Mouse (Mus musculus) naive thymus-derived CD4-positive, alpha-beta T cell, adult 5 months (primary cell): ENCODE results near the gene Zmpste24. TPM values are rescaled to one million over a fixed set of nuclear protein-coding genes. Genes with fewer than 3 reads are reported as not detected.

Experiments used
- polyA plus RNA-seq: library from polyadenylated mRNA; unstranded; fragments of 100-300 nt; shearing (Covaris generic); gene quantifications from one replicate; pipeline ENCODE4 v1.2.1, GENCODE M21; 2017

Zmpste24 gene
- polyA plus RNA-seq = 32.3 TPM

DNA sequence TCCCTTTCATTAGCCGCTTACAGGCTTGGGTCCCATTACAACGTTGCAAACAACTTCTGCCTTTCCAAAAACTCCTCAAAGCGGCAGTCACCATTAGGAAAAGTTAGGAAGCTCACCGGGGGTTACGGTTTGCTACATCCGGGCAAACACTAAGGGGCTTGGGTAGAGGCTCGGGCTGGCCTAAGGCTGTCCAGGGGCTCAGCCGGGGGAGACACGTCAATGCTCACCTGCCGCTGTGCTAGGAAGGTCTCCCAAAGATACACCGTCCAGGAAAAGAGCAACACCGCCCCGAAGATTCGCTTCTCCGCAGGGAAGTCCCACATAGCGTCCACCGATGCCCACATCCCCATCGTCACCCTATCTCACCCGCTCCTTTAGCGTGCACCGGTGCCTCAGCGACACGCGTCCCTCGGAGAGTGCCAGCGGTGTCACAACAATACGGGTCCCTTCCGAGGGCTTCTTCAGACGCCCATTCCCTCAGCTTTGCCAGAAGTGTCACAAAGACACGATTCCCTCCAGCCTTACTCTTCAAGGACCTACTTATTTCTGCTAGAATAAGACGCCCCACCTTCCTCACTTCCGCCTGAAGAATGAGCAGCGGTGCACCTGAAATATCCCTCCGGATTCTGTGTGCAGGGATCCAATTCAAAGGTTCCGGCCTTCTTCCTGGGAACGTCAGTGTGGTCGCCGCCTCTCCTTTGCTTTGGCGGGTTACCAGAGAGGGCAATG lies at the start of gene Zmpste24:
Gene Zmpste24 (minus strand): TSS at position 592 of the 729 bp plus-strand sequence.

DNA sequence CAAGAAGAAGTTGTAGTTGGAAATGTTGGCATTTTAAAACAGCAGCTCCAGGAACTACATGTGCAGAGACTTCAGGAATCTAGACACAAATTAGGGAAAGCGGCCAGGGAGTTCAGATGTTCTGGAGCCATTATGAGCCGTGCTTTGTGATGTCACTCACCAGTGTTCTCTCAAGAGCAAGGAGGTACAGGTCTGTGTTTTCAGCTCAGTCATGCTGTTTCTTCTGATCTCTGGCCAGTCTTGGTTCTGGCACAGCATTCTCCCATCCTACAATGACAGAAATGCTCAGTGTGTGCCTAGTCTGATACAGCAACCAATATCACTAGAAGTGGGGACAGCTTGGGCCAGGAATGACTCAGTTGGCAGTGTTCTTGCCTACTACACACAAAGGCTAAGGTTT lies 11.1 kb upstream of the Zmpste24 start, which contains the start of gene Tmco2:
Gene Tmco2 (minus strand): TSS at position 101 of the 400 bp plus-strand sequence.

DNA sequence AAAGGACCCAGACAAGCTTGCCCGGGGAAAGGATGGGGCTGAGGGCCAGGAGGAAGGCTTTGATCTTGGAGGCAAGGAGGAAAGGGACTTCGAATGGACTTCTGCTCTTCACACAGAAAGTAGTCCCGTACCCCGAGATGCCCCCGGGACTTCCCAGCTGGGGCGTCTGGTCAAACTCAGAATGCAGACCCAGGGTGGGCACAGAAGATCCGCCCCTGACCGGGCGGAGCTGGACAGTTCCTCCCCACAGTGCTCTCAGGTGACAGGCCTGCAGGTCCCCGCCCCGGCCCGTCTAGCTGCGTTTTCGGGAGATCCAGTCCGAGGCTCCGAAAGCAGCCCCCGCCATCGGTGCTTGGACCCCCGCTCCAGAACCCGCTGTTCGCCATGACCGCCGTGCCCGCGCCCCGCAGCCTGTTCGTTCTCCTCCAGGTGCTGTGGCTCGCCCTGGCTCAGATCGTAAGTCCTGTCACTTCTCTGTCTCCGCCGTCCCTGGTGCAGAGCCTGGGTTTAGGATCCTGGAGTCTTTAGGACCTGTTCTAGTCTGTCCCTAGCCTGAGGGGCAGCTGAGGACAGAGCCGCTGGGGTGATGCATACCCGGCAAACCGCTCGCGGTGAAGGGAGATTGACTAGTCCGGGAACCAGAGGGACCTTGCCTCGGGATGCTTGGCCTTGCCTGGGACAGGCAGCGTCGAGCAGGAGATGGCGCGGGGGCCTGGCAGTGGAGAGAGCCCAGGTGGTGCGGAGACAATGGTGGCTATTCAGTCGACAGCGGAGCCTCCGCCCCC lies 58.5 kb downstream of the Zmpste24 start, which contains the start of gene Col9a2:
Gene Col9a2 (plus strand): TSS at position 55 of the 785 bp plus-strand sequence.

DNA sequence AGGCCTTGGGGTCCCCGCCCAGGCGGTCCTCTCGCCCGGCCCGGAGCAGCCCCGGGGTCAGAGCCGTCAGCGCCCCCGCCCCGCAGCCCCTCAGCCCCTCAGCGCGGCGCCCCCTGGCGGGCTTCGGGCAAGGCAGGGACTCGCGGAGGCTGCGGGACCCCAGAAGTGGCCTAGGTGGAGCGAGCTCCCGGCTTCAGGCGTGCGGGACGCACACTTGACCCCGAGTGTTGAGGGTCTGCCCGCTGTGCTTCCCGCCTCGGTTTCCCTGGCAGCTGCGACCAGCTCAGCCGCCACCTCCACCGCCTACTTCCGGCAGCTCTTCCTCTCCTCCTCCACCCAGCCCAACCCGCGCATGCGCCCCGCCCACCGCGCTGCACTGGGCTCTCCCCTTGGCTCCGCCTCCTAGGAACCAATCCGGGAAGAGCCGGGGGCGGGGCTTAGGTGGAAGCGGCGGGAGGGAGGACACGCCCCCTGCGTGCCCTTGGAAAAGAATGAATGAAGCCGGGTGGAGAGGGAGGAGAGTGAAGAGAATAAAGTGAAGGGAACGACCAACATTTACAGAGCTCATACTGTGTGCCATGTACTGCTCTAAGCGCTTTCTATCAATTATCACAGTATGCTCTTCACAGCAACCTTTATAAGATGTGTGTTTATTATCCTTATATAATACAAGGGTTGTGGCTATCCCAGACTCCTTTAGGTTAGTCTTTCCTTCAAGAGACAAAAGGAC lies 80.9 kb downstream of the Zmpste24 start, which contains the start of gene Smap2:
Gene Smap2 (minus strand): TSS at position 320 of the 730 bp plus-strand sequence.

Other genes starting within 250 kb of the Zmpste24 start
- 2.0 TPM for gene Rims3, start 243.4 kb downstream of the Zmpste24 start, polyA plus RNA-seq
- gene Exo5, start 173.2 kb downstream of the Zmpste24 start, polyA plus RNA-seq = 11.9 TPM
- gene Zfp69, start 146.5 kb downstream of the Zmpste24 start, polyA plus RNA-seq = 4.2 TPM
- 81.1 TPM for gene Smap2, start 81.0 kb downstream of the Zmpste24 start, polyA plus RNA-seq
- not detected for gene Col9a2, start 58.9 kb downstream of the Zmpste24 start, polyA plus RNA-seq
- gene Tmco2, start 11.0 kb upstream of the Zmpste24 start, polyA plus RNA-seq = not detected
- 88.5 TPM for gene Rlf, start 116.8 kb upstream of the Zmpste24 start, polyA plus RNA-seq
- not detected for gene Gm12888, start 226.7 kb upstream of the Zmpste24 start, polyA plus RNA-seq